Comparison of ENCODE assay signal across 19 mouse cellular contexts in genomic region chr4:122882544-122882943, GRCm38 (mm10). TPM values are rescaled to one million over a fixed set of nuclear protein-coding genes. Genes with fewer than 3 reads are reported as not detected.
DNase-seq lines count a peak whose midpoint lies in the region; ATAC-seq and TF ChIP-seq lines count a peak whose summit lies in the region.
"Had no signal": no experiment of that assay in that cellular context is flagged by ENCODE, and none has a peak within 500 bp of the region (broad histone marks: within the 10 kb centered on the region; RNA-seq: fewer than 3 reads in every experiment).

No protein-coding gene starts in this region.

- H3K27ac ChIP-seq in heart, embryonic 13.5 days (replicated peaks): 0 out of 2 replicates have a peak overlapping the region, but pooled peaks have one; percentile 28
- no peak overlapping the region for H3K27ac ChIP-seq in heart, adult 2 months
- no peak overlapping the region for H3K27ac ChIP-seq in liver, embryonic 11.5 days (ENCODE audit: low read depth, low read length)
- no peak overlapping the region for H3K27ac ChIP-seq in liver, embryonic 12.5 days
- peak overlapping the region; percentile 62 for H3K27ac ChIP-seq in bone marrow macrophage, adult 2 months (ENCODE audit: insufficient read depth, low read depth, low read length)
- H3K27ac ChIP-seq in limb, embryonic 15.5 days: peak overlapping the region; percentile 68
- H3K27ac ChIP-seq: hindbrain, embryonic 15.5 days; liver, embryonic 14.5 days; neural tube, embryonic 15.5 days had no signal

- no peaks in the 10 kb centered on the region; the same call in 1 of the 2 replicates for H3K36me3 ChIP-seq in heart, embryonic 13.5 days
- H3K36me3 ChIP-seq in heart, adult 2 months (ENCODE audit: control insufficient read depth, insufficient read depth, low read length): peaks cover 37% of the 10 kb centered on the region
- H3K36me3 ChIP-seq in liver, embryonic 11.5 days (ENCODE audit: control insufficient read depth, insufficient read depth, low read length): no peaks in the 10 kb centered on the region
- peaks cover 10% of the 10 kb centered on the region; the same call in 1 of the 2 replicates for H3K36me3 ChIP-seq in liver, embryonic 12.5 days
- H3K36me3 ChIP-seq in limb, embryonic 15.5 days: no peaks in the 10 kb centered on the region
- H3K36me3 ChIP-seq: hindbrain, embryonic 15.5 days; neural tube, embryonic 15.5 days had no signal

- peaks cover 5% of the 10 kb centered on the region for H3K79me2 ChIP-seq in heart, adult 2 months (replicated peaks; ENCODE audit: control insufficient read depth, insufficient read depth, low read length)

- H3K27me3 ChIP-seq in heart, embryonic 13.5 days (replicated peaks): no peaks in the 10 kb centered on the region
- H3K27me3 ChIP-seq in heart, adult 2 months (ENCODE audit: control insufficient read depth, insufficient read depth, low read length): no peaks in the 10 kb centered on the region
- no peaks in the 10 kb centered on the region for H3K27me3 ChIP-seq in liver, embryonic 11.5 days (replicated peaks; ENCODE audit: control insufficient read depth, insufficient read depth, low read length)
- no peaks in the 10 kb centered on the region for H3K27me3 ChIP-seq in liver, embryonic 12.5 days (replicated peaks)
- H3K27me3 ChIP-seq in limb, embryonic 15.5 days: no peaks in the 10 kb centered on the region
- H3K27me3 ChIP-seq: hindbrain, embryonic 15.5 days; neural tube, embryonic 15.5 days had no signal

- no peak for TF ChIP-seq EP300 in heart, adult 2 months (IDR thresholded peaks at IDR 0.05; ENCODE audit: insufficient read depth, low read depth, low read length)

- intact Hi-C loops in heart, adult 2 months (cut with DNase I): loop anchor here (5.0 to 10.0 kb wide), 2 partner anchors 45 to 1868 kb away; partner anchors contain the start of genes Ppt1 and Smap2

- no peak for ATAC-seq in heart, embryonic 13.5 days (ENCODE audit: extremely low read depth, insufficient number of reproducible peaks, low FRiP score, low TSS enrichment)
- no peak for ATAC-seq in liver, embryonic 11.5 days (replicated peaks; ENCODE audit: low FRiP score)
- ATAC-seq in liver, embryonic 12.5 days: no peak
- ATAC-seq in limb, embryonic 15.5 days (ENCODE audit: insufficient number of reproducible peaks, low FRiP score, low TSS enrichment, low read depth): no peak
- ATAC-seq: intestine, embryonic 16.5 days had no signal

- DNase-seq in heart, adult 2 months: no peak
- no peak for DNase-seq in liver, embryonic 11.5 days (ENCODE audit: low spot score)
- no peak for DNase-seq in spleen, postnatal 10 days (ENCODE audit: low spot score in 2 of 2)
- no peak for DNase-seq in natural killer cell, adult 2 months (ENCODE audit: low spot score in 2 of 2)
- DNase-seq: adrenal gland, adult 2 months; cerebellum, adult 9-11 months; embryo, embryonic 11 days; gastrocnemius, postnatal 14 days; heart, postnatal 14 days; kidney, postnatal 36 days; midbrain, embryonic 14.5 days had no signal

- H3K4me1 ChIP-seq in heart, embryonic 13.5 days: peaks cover 55% of the 10 kb centered on the region
- H3K4me1 ChIP-seq in heart, adult 2 months (ENCODE audit: control insufficient read depth, insufficient read depth, low read length): peaks cover 25% of the 10 kb centered on the region
- peaks cover 14% of the 10 kb centered on the region for H3K4me1 ChIP-seq in liver, embryonic 11.5 days (replicated peaks; ENCODE audit: control insufficient read depth, insufficient read depth, low read length)
- H3K4me1 ChIP-seq in liver, embryonic 12.5 days: peaks cover 63% of the 10 kb centered on the region
- peaks cover 45% of the 10 kb centered on the region for H3K4me1 ChIP-seq in bone marrow macrophage, adult 2 months (ENCODE audit: control insufficient read depth, insufficient read depth, low read length)
- H3K4me1 ChIP-seq in limb, embryonic 15.5 days: peaks cover 36% of the 10 kb centered on the region

- no peak overlapping the region for H3K9ac ChIP-seq in heart, embryonic 13.5 days
- H3K9ac ChIP-seq in heart, adult 2 months (ENCODE audit: low read depth, low read length): no peak overlapping the region
- H3K9ac ChIP-seq in liver, embryonic 11.5 days (ENCODE audit: low read depth, low read length): no peak overlapping the region
- no peak overlapping the region; the same call in 1 of the 2 replicates for H3K9ac ChIP-seq in liver, embryonic 12.5 days
- H3K9ac ChIP-seq in limb, embryonic 15.5 days: no peak overlapping the region
- H3K9ac ChIP-seq: hindbrain, embryonic 15.5 days; liver, embryonic 14.5 days; neural tube, embryonic 15.5 days had no signal

- TF ChIP-seq CTCF in heart, adult 2 months (IDR thresholded peaks at IDR 0.05): no peak
- TF ChIP-seq CTCF in bone marrow macrophage, adult 2 months (IDR thresholded peaks at IDR 0.05; ENCODE audit: low read depth, low read length): no peak

- H3K4me2 ChIP-seq in heart, embryonic 13.5 days: no peak overlapping the region
- peak overlapping the region; percentile 6; the same call in 1 of the 2 replicates for H3K4me2 ChIP-seq in liver, embryonic 11.5 days
- no peak overlapping the region for H3K4me2 ChIP-seq in liver, embryonic 12.5 days
- H3K4me2 ChIP-seq in limb, embryonic 15.5 days: no peak overlapping the region
- H3K4me2 ChIP-seq: hindbrain, embryonic 15.5 days; neural tube, embryonic 15.5 days had no signal

- H3K9me3 ChIP-seq in heart, embryonic 13.5 days: no peaks in the 10 kb centered on the region
- H3K9me3 ChIP-seq in liver, embryonic 11.5 days (ENCODE audit: control insufficient read depth, low read length): no peaks in the 10 kb centered on the region
- H3K9me3 ChIP-seq in liver, embryonic 12.5 days (replicated peaks): no peaks in the 10 kb centered on the region
- H3K9me3 ChIP-seq in limb, embryonic 15.5 days: no peaks in the 10 kb centered on the region
- H3K9me3 ChIP-seq: hindbrain, embryonic 15.5 days; neural tube, embryonic 15.5 days had no signal

- WGBS in heart, embryonic 13.5 days: 72% methylated on average over 3 of the region's 3 CpGs
- 38% methylated on average over 3 of the region's 3 CpGs for WGBS in heart, adult 2 months
- WGBS in liver, embryonic 11.5 days: 75% methylated on average over 3 of the region's 3 CpGs
- WGBS in liver, embryonic 12.5 days (ENCODE audit: insufficient replicate concordance): 63% methylated on average over 3 of the region's 3 CpGs
- 71% methylated on average over 3 of the region's 3 CpGs for WGBS in limb, embryonic 15.5 days

- H3K4me3 ChIP-seq in heart, embryonic 13.5 days: no peak overlapping the region
- H3K4me3 ChIP-seq in heart, adult 2 months: no peak overlapping the region
- no peak overlapping the region for H3K4me3 ChIP-seq in liver, embryonic 11.5 days (ENCODE audit: low read depth, low read length)
- no peak overlapping the region for H3K4me3 ChIP-seq in liver, embryonic 12.5 days
- peak overlapping the region; percentile 40 for H3K4me3 ChIP-seq in bone marrow macrophage, adult 2 months (ENCODE audit: insufficient read depth, low read length)
- no peak overlapping the region for H3K4me3 ChIP-seq in limb, embryonic 15.5 days
- H3K4me3 ChIP-seq: hindbrain, embryonic 15.5 days; neural tube, embryonic 15.5 days had no signal

- no peak for TF ChIP-seq POLR2A in heart, adult 2 months (IDR thresholded peaks at IDR 0.05; ENCODE audit: insufficient read depth, low read depth, low read length)
- TF ChIP-seq POLR2A in bone marrow macrophage, adult 2 months (IDR thresholded peaks at IDR 0.05; ENCODE audit: borderline replicate concordance, low read depth, low read length): no peak

RNA-seq across cellular contexts. Expression of gene Cap1, which starts 3.3 kb away (rescaled TPM):
- polyA plus RNA-seq in heart, embryonic 13.5 days (2015; fragmentation: Nextera tagmentation; extraction: Ambion mirVana): 49.7 and 50.8 TPM in 2 replicates
- 10 to 100 TPM; 48.4 to 53.4 TPM for total RNA-seq in heart, adult 2 months (2021)
- 38.3 and 42.8 TPM in 2 replicates for polyA plus RNA-seq in heart, adult 2 months (2012; rRNA removed)
- polyA plus RNA-seq in liver, embryonic 11.5 days (2014; fragmentation: Nextera tagmentation; extraction: Ambion mirVana): 52.2 and 56.5 TPM in 2 replicates
- 30.3 and 31.6 TPM in 2 replicates for polyA plus RNA-seq in liver, embryonic 12.5 days (2016; fragmentation: Nextera tagmentation; extraction: Ambion mirVana)
- 495 and 593 TPM in 2 replicates for polyA plus RNA-seq in bone marrow macrophage, adult 2 months (2012; ENCODE audit: insufficient read depth, insufficient read length, missing spikeins)
- 64.5 and 78.3 TPM in 2 replicates for polyA plus RNA-seq in limb, embryonic 15.5 days (2015; fragmentation: Nextera tagmentation; extraction: Ambion mirVana)

RNA-seq across cellular contexts. Expression of gene Ppt1, which starts 46.5 kb away (rescaled TPM):
- polyA plus RNA-seq in heart, embryonic 13.5 days (2015; fragmentation: Nextera tagmentation; extraction: Ambion mirVana): 61.2 and 65.4 TPM in 2 replicates
- total RNA-seq in heart, adult 2 months (2021): 10 to 100 TPM; 41.6 to 42.9 TPM
- 35.3 and 52.1 TPM in 2 replicates for polyA plus RNA-seq in heart, adult 2 months (2012; rRNA removed)
- polyA plus RNA-seq in liver, embryonic 11.5 days (2014; fragmentation: Nextera tagmentation; extraction: Ambion mirVana): 42.9 and 44.5 TPM in 2 replicates
- polyA plus RNA-seq in liver, embryonic 12.5 days (2016; fragmentation: Nextera tagmentation; extraction: Ambion mirVana): 25.0 and 26.0 TPM in 2 replicates
- polyA plus RNA-seq in bone marrow macrophage, adult 2 months (2012; ENCODE audit: insufficient read depth, insufficient read length, missing spikeins): 152 and 158 TPM in 2 replicates
- polyA plus RNA-seq in limb, embryonic 15.5 days (2015; fragmentation: Nextera tagmentation; extraction: Ambion mirVana): 79.4 and 83.0 TPM in 2 replicates

Comparison
In these comparisons a context has a peak if more than half of its experiments do, and no peak if none do; other contexts are left out.
1. H3K27ac ChIP-seq: peak in heart, embryonic 13.5 days (single experiment), bone marrow macrophage, adult 2 months (single experiment) and limb, embryonic 15.5 days (single experiment); none in heart, adult 2 months (single experiment), liver, embryonic 11.5 days (single experiment) and liver, embryonic 12.5 days (single experiment).